Mouse (Mus musculus) MEL (cell line): ENCODE results near the gene Celsr1.

Experiments
- BHLHE40 ChIP-seq: IDR thresholded peaks from 2 replicates; pipeline ENCODE4 v1.6.1; 2012; ENCODE audit warnings: low read depth, mild to moderate bottlenecking, inconsistent platforms, low read length, improper control_type of control experiment, borderline replicate concordance
- CTCF ChIP-seq, 3 experiments: IDR thresholded peaks in 2 of 3; conservative IDR thresholded peaks in 1 of 3; 2 replicates each; pipeline ENCODE4 v1.5.1; 2011 to 2012; ENCODE audit warnings: low read length in 3 of 3, low read depth in 2 of 3, mild to moderate bottlenecking in 2 of 3, improper control_type of control experiment in 1 of 3, inconsistent platforms in 1 of 3, mixed read lengths in 1 of 3, moderate library complexity in 1 of 3; ENCODE audit not compliant: control insufficient read depth in 1 of 3, insufficient read depth in 1 of 3, poor library complexity in 1 of 3, severe bottlenecking in 1 of 3
- KAT2A ChIP-seq: conservative IDR thresholded peaks from 2 replicates; pipeline ENCODE4 v1.6.1; 2012; ENCODE audit warnings: low read depth, low read length, improper control_type of control experiment, inconsistent platforms
- MXI1 ChIP-seq: IDR thresholded peaks from 2 replicates; pipeline ENCODE4 v1.6.1; 2011; ENCODE audit warnings: mild to moderate bottlenecking, low read depth, low read length, improper control_type of control experiment
- POLR2A ChIP-seq, 2 experiments: IDR thresholded peaks; 2 replicates each; pipeline ENCODE4 v1.6.1; 2011 to 2012; ENCODE audit warnings: low read length in 2 of 2, mild to moderate bottlenecking in 2 of 2, control low read depth in 1 of 2, improper control_type of control experiment in 1 of 2, low read depth in 1 of 2, moderate library complexity in 1 of 2; ENCODE audit not compliant: control insufficient read depth in 1 of 2, insufficient read depth in 1 of 2, poor library complexity in 1 of 2
- RAD21 ChIP-seq: IDR thresholded peaks from 2 replicates; pipeline ENCODE4 v1.6.1; 2011; ENCODE audit warnings: mild to moderate bottlenecking, low read depth, low read length, improper control_type of control experiment
- USF1 ChIP-seq: IDR thresholded peaks from 2 replicates; pipeline ENCODE4 v1.6.1; 2014; ENCODE audit warnings: low read depth, mild to moderate bottlenecking, inconsistent platforms, low read length, improper control_type of control experiment, moderate library complexity

DNA sequence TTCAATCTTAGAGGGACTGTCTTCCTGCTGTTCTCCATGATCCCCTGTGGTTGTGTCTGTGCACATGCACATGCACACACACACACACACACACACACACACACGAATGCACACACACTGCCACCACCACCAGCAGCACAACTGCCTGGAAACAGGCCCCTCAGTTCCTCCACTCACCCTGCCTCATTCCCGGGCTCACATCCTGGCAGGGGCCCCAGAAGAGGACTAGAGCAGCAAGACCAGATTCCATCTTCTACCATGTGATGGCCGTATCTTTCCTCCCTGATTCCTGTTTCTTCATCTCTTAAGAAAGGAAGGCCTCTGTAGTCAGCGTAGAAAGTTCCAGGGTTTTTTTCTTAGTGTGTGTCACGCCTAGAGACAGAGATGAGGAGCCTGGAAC lies 45.9 kb upstream of the Celsr1 start:
- TF ChIP-seq KAT2A, result no peak
- TF ChIP-seq MXI1, result no peak
- no peak for TF ChIP-seq BHLHE40
- no peak for TF ChIP-seq POLR2A (IDR thresholded peaks at IDR 0.05; ENCODE audit: control insufficient read depth in 1 of 2, insufficient read depth in 1 of 2, low read depth in 1 of 2, low read length in 2 of 2, poor library complexity in 1 of 2)
- TF ChIP-seq USF1, result no peak
- no peak for TF ChIP-seq RAD21
- TF ChIP-seq CTCF (IDR thresholded peaks at IDR 0.05 in 2 of 3, conservative IDR thresholded peaks at IDR 0.05 in 1 of 3; ENCODE audit: control insufficient read depth in 1 of 3, insufficient read depth in 1 of 3, low read depth in 2 of 3, low read length in 3 of 3, poor library complexity in 1 of 3, severe bottlenecking in 1 of 3), result no peak
